Mouse (Mus musculus) neural tube, embryonic 11.5 days (tissue): ENCODE measurements around the gene Fam213a. TPM values are rescaled to one million over a fixed set of nuclear protein-coding genes. Genes with fewer than 3 reads are reported as not detected.

Experiments used
- ATAC-seq: fragments of 200-750 bp; cut with Nextera tagmentation; 2 replicates; pipeline ENCODE4 v1.8.0; 2017; ENCODE audit warnings: moderate number of reproducible peaks, mild to moderate bottlenecking, moderate TSS enrichment, moderate library complexity; ENCODE audit not compliant: insufficient read depth, low FRiP score, low TSS enrichment
- DNase-seq: peaks from one replicate; pipeline ENCODE4 v3.0.0-alpha.2; 2015; ENCODE audit warnings: low spot score
- H3K27ac ChIP-seq: fragments of 300-500 bp; sonication (generic); 2 replicates; pipeline ENCODE4 v1.5.1; 2014; ENCODE audit warnings: low read depth, mild to moderate bottlenecking, low read length
- H3K27me3 ChIP-seq: fragments of 300-500 bp; sonication (generic); 2 replicates; pipeline ENCODE4 v1.6.1; 2014; ENCODE audit warnings: mild to moderate bottlenecking, low read length, mixed read lengths; ENCODE audit not compliant: control insufficient read depth, insufficient read depth
- H3K36me3 ChIP-seq: fragments of 300-500 bp; sonication (generic); 2 replicates; pipeline ENCODE4 v1.6.1; 2014; ENCODE audit warnings: mild to moderate bottlenecking, low read length, moderate library complexity, mixed read lengths; ENCODE audit not compliant: control insufficient read depth, insufficient read depth
- H3K4me1 ChIP-seq: fragments of 300-500 bp; sonication (generic); 2 replicates; pipeline ENCODE4 v1.6.1; 2014; ENCODE audit warnings: low read length, mixed read lengths; ENCODE audit not compliant: control insufficient read depth, insufficient read depth
- H3K4me2 ChIP-seq: fragments of 300-500 bp; sonication (generic); 2 replicates; pipeline ENCODE4 v1.6.1; 2014; ENCODE audit warnings: low read depth, mild to moderate bottlenecking, moderate library complexity
- H3K4me3 ChIP-seq: fragments of 300-500 bp; sonication (generic); 2 replicates; pipeline ENCODE4 v1.5.1; 2014; ENCODE audit warnings: low read depth, low read length
- H3K9ac ChIP-seq: fragments of 300-500 bp; sonication (generic); 2 replicates; pipeline ENCODE4 v1.6.1; 2014; ENCODE audit warnings: mild to moderate bottlenecking, low read length
- H3K9me3 ChIP-seq: fragments of 300-500 bp; sonication (generic); 2 replicates; pipeline ENCODE4 v1.6.1; 2016; ENCODE audit warnings: low read length; ENCODE audit not compliant: control insufficient read depth
- WGBS: fragments of 180-500 bp; shearing (Covaris S2); extraction: QIAGEN DNeasy Blood & Tissue Kit; methylation state at CpG from one replicate; pipeline ENCODE4 v1.1.7; 2014; 5-methylcytosine and 5-hydroxymethylcytosine counted together
- polyA plus RNA-seq: library from polyadenylated mRNA; unstranded; fragments of >200 nt; fragmentation: Nextera tagmentation; extraction: Ambion mirVana; gene quantifications from 2 replicates; pipeline ENCODE4 v1.2.1, GENCODE M21; 2014

Gene Fam213a
- polyA plus RNA-seq, 1 experiment from 2014 or later, result 48.5 TPM

DNA sequence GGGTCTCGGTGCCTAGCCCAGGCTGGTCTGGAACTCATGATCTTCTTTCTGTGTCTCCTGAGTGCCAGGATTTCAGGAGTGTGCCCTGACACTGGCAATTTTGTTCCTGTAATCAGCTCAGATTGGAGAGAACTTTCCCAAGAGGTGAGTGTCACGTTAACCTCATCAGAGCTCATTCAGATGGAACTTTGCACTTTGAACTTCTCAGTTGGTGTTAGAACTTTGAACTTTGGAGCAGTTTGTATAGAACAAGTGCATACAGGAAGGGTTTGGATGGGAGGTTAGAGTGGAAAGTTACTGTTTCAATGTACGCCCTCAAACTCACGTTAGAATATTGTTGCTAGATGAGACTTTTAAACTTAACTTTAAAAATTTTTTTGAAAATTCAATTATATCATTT is 15.7 kb upstream of the Fam213a start:
- H3K36me3 ChIP-seq, result no peaks in the 10 kb centered on the region
- H3K9me3 ChIP-seq, result no peaks in the 10 kb centered on the region
- DNase-seq (no peak), ATAC-seq (no peak)
- H3K4me2 ChIP-seq, result no peak overlapping the region
- no peaks in the 10 kb centered on the region for H3K27me3 ChIP-seq
- WGBS, result 76% methylated on average over 4 of the region's 4 CpGs
- no peak overlapping the region for H3K4me3 ChIP-seq
- no peak overlapping the region for H3K9ac ChIP-seq
- H3K27ac ChIP-seq, result no peak overlapping the region
- H3K4me1 ChIP-seq, result no peaks in the 10 kb centered on the region

DNA sequence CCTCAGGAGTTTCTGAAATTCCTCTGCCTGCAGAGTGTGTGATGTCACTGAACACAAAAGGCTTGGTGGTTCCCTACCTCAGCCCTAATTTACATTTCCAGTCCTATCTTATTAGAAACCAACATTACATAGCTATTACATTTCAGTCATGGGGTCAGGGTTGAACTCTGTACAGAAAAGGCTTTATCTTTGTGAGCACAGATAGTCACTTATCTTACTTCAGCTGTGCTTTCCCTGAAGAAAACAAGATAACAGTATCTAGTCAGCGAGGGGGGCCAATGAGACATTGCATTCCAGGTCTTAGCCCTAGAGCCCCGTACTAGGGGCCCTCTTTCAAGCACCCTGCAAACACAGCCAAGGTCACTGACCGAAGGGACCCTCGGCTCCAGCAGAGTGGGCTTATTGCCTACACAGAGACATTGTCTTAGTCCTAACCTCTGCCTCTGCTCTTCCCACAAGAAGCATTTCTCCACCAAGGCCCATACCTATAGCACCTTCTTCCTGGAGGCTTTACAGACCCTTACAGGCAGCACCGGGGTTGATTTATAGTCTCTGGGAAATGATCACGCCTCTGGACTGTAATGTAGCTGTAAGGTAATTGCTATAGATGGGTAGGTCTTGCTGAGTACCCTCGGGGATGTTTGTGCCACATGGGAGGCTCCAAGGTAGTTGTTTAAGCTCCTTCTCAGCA is 12.2 kb upstream of the Fam213a start:
- ATAC-seq (no peak), DNase-seq (no peak)
- H3K27ac ChIP-seq, result no peak overlapping the region
- H3K4me1 ChIP-seq, result no peaks in the 10 kb centered on the region
- H3K4me3 ChIP-seq, result no peak overlapping the region
- no peak overlapping the region for H3K9ac ChIP-seq
- H3K4me2 ChIP-seq, result no peak overlapping the region
- H3K9me3 ChIP-seq, result no peaks in the 10 kb centered on the region
- no peaks in the 10 kb centered on the region for H3K27me3 ChIP-seq
- no peaks in the 10 kb centered on the region for H3K36me3 ChIP-seq
- 77% methylated on average over 7 of the region's 7 CpGs for WGBS

DNA sequence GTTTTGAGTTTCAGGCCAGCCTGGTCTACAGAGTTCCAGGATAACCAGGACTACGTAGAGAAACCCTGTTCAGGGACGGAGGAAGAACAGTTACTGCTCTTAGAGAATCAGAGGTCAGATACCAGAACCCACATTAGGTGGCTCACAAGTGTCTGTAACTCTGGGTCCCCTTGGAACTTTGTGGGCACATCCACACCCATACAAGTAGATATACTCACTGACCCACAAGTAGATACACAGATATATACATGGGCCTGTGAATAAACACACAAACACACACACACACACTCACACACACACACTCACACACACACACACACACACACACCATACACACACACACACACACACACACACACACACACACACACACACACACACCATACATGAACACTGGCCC is 11.5 kb upstream of the Fam213a start:
- Histone ChIP-seq H3K9me3 (no peaks in the 10 kb centered on the region), H3K4me1 (no peaks in the 10 kb centered on the region), H3K27ac (no peak overlapping the region), H3K4me3 (no peak overlapping the region), H3K36me3 (no peaks in the 10 kb centered on the region), H3K27me3 (no peaks in the 10 kb centered on the region), H3K9ac (no peak overlapping the region), H3K4me2 (no peak overlapping the region)
- no peak for ATAC-seq
- no peak for DNase-seq
- WGBS, result 100% methylated on average over 2 of the region's 2 CpGs

DNA sequence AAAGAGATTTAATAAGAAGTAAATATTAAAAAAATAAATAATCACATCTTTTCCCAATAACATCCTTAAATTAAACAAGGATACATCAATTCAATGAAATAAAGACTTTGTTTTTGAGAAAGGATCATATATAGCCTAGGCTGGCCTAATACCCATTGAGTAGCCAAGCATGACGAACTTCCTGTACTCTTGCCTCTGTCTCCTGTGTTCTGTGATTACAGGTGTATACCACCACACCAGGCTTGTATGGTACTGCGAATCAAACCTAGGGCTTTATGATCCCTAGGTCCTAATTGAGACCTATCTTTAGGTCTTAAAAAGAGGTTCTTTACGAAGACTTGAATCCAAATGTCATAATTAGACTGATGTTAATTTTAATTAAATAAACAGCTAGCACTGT is 7.7 kb upstream of the Fam213a start:
- Histone ChIP-seq H3K27ac (no peak overlapping the region), H3K36me3 (no peaks in the 10 kb centered on the region), H3K9ac (no peak overlapping the region), H3K27me3 (no peaks in the 10 kb centered on the region), H3K4me2 (no peak overlapping the region), H3K9me3 (no peaks in the 10 kb centered on the region), H3K4me1 (no peaks in the 10 kb centered on the region), H3K4me3 (no peak overlapping the region)
- ATAC-seq (no peak), DNase-seq (no peak)
- 89% methylated on average over 3 of the region's 3 CpGs for WGBS

DNA sequence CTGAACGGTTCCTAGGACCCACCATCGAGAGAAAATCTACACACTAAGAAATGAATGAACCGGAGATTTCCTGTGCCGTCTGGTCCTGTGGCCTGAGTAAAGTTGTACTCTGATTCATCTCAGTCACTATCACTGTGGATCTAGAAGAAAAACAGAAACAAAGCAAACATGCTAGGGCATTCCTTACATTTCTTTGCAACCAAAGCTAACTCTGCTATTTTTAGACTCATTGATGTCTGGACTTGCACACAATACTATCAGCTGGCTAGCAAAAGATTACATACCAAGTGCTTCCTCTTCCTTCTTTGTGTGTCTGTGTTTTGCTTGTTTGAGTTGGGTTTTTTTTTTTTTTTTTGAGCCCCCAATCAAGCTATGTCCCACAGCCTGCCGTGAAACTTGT is 3.9 kb upstream of the Fam213a start:
- Histone ChIP-seq H3K4me1 (no peaks in the 10 kb centered on the region), H3K36me3 (no peaks in the 10 kb centered on the region), H3K27ac (no peak overlapping the region), H3K4me2 (no peak overlapping the region), H3K9ac (no peak overlapping the region), H3K27me3 (no peaks in the 10 kb centered on the region), H3K9me3 (no peaks in the 10 kb centered on the region), H3K4me3 (no peak overlapping the region)
- DNase-seq, result no peak
- ATAC-seq, result no peak
- 89% methylated on average over 5 of the region's 5 CpGs for WGBS

DNA sequence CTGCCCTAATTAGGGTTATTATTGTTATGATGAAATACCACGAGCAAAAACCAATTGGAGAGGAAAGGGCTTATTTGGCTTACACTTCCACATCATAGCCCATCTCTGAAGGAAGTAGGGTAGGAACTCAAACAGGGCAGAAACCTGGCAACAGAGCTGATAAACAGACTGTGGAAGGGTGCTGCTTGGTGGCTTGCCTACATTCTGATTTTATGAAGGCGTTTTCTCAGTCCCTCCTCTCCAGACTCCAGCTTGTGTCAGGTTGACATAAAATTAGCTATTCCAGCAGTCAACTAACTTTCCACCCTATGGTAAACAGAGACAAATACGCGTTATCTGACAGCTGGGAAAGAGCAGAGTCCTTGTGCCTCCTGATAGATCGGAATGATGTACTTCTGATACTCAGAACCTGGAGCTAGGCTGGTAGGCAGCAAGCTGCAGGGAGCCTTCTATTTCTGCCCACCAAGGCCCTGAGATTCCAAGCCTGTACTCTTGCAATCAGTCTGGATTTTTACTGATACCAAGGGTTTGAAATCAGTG is 1.2 kb upstream of the Fam213a start:
- no peaks in the 10 kb centered on the region for H3K9me3 ChIP-seq
- H3K4me3 ChIP-seq, result no peak overlapping the region
- H3K27ac ChIP-seq, result no peak overlapping the region
- WGBS, result 75% methylated on average over 5 of the region's 5 CpGs
- ATAC-seq, result no peak
- no peaks in the 10 kb centered on the region for H3K27me3 ChIP-seq
- no peak overlapping the region for H3K9ac ChIP-seq
- H3K4me1 ChIP-seq, result no peaks in the 10 kb centered on the region
- no peak for DNase-seq
- no peaks in the 10 kb centered on the region for H3K36me3 ChIP-seq
- no peak overlapping the region for H3K4me2 ChIP-seq

DNA sequence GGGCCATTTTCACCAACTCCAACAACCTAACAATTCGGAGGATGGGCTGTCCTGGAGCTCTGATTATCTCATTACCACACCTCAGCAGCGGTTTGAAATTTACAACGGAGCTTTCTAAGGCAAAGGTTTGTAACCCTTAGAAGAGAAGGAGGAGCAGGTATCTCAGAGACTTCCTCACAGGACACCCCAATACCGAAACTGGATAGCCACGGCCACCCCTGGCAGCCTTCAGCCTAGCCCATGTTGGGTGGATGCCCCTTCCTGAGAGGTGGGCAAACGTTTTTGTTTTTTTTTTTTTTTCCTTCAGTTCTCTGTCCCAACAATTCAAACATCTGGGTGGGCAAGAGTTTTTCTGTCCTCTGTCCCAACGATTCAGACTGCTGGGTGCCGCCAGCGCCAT is 445 bp downstream of the Fam213a start:
- Histone ChIP-seq H3K36me3 (no peaks in the 10 kb centered on the region), H3K4me2 (peak overlapping the region; percentile 84), H3K4me1 (no peaks in the 10 kb centered on the region), H3K4me3 (peak overlapping the region; percentile 57), H3K27me3 (no peaks in the 10 kb centered on the region), H3K9me3 (no peaks in the 10 kb centered on the region), H3K9ac (peak overlapping the region; percentile 74), H3K27ac (no peak overlapping the region)
- DNase-seq, result no peak
- ATAC-seq, result peak; percentile 14; the same call in 1 of the 2 replicates
- 19% methylated on average over 9 of the region's 9 CpGs for WGBS

DNA sequence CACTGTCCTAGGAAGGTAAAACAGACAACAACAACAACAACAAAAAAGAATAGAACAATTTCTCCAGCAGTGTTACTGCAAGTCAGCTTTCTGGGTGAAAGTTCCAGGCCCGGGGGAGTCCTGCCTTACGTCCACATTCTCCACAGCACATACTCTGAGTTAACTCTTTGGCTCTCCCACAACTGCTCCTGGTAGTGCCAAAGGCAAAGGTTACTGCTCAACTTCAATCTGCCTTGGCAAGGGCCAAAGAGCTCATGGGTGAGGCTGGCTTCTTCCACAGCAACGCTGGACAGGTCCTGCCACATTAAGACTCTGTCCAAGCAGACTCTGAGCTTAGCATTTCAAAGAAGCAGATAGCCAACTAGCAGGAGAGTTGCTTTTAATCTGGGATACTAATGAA is 1.7 kb downstream of the Fam213a start:
- Histone ChIP-seq H3K4me1 (no peaks in the 10 kb centered on the region), H3K27ac (no peak overlapping the region), H3K9me3 (no peaks in the 10 kb centered on the region), H3K9ac (no peak overlapping the region), H3K36me3 (no peaks in the 10 kb centered on the region), H3K4me3 (no peak overlapping the region), H3K27me3 (no peaks in the 10 kb centered on the region), H3K4me2 (no peak overlapping the region)
- ATAC-seq, result no peak
- no peak for DNase-seq
- 87% methylated on average over 3 of the region's 3 CpGs for WGBS

DNA sequence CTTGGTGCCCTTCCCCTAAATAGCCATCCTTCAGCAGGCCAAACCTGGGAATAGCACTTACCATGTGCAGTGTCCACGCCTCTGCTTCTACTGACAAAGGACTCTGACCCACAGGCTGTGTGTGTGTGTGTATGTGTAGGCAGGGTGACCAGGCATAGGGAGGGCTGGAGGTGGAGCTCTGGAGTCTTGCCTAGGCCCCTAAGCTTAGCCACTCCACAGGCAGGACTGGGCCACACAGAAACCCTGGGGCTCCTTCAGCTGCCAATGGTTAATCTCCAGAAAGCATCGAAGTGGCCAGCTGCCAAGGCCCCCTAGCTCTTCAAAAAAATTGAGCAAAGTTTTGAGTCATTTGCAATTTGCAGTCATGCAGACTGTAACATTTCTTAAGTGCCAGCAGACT is 5.5 kb downstream of the Fam213a start:
- ATAC-seq (no peak), DNase-seq (no peak)
- 95% methylated on average over 2 of the region's 2 CpGs for WGBS
- Histone ChIP-seq H3K36me3 (no peaks in the 10 kb centered on the region), H3K4me3 (no peak overlapping the region), H3K4me1 (peaks cover 4% of the 10 kb centered on the region; the same call in 1 of the 2 replicates), H3K9me3 (no peaks in the 10 kb centered on the region), H3K27me3 (no peaks in the 10 kb centered on the region), H3K9ac (no peak overlapping the region), H3K4me2 (no peak overlapping the region), H3K27ac (no peak overlapping the region)
